Mouse (Mus musculus) ES-Bruce4 (cell line): ENCODE measurements at regions not wholly inside any gene's neighbourhood (a gene's known extent, or its start where the extent isn't known, plus 50 kb on each side); places are given as distances from the start of the nearest gene placed in this dataset.

ENCODE experiments used
- H3K27ac ChIP-seq: 2 replicates; pipeline ENCODE4 v1.5.1; 2012; ENCODE audit warnings: low read length, inconsistent platforms; ENCODE audit not compliant: insufficient read depth
- H3K27me3 ChIP-seq: 2 replicates; pipeline ENCODE4 v1.6.1; 2012; ENCODE audit warnings: mild to moderate bottlenecking, low read length, inconsistent platforms; ENCODE audit not compliant: control insufficient read depth, poor library complexity, insufficient read depth, severe bottlenecking
- H3K36me3 ChIP-seq: 2 replicates; pipeline ENCODE4 v1.6.1; 2012; ENCODE audit warnings: inconsistent platforms, mild to moderate bottlenecking, low read length, moderate library complexity; ENCODE audit not compliant: control insufficient read depth, poor library complexity, insufficient read depth, severe bottlenecking
- H3K4me1 ChIP-seq: one replicate; pipeline ENCODE4 v1.8.1; 2011; ENCODE audit warnings: low read length; ENCODE audit not compliant: control insufficient read depth, insufficient read depth
- H3K4me3 ChIP-seq: 2 replicates; pipeline ENCODE4 v1.5.1; 2011; ENCODE audit warnings: low read depth, mild to moderate bottlenecking, low read length
- H3K9ac ChIP-seq: 2 replicates; pipeline ENCODE4 v1.6.1; 2012; ENCODE audit warnings: low read depth, mild to moderate bottlenecking, inconsistent platforms; ENCODE audit not compliant: poor library complexity, severe bottlenecking
- H3K9me3 ChIP-seq: replicated peaks from 2 replicates; pipeline ENCODE4 v1.6.1; 2012; ENCODE audit warnings: mild to moderate bottlenecking, low read length, inconsistent platforms; ENCODE audit not compliant: control insufficient read depth, poor library complexity, insufficient read depth, severe bottlenecking
- CTCF ChIP-seq: IDR thresholded peaks from one replicate; pipeline ENCODE4 v1.8.1; 2011; ENCODE audit warnings: low read depth, low read length
- EP300 ChIP-seq: IDR thresholded peaks from 2 replicates; pipeline ENCODE4 v1.6.1; 2011; ENCODE audit warnings: low read depth, low read length; ENCODE audit not compliant: insufficient read depth
- POLR2A ChIP-seq: IDR thresholded peaks from one replicate; pipeline ENCODE4 v1.8.1; 2011; ENCODE audit warnings: low read length; ENCODE audit not compliant: insufficient read depth

DNA sequence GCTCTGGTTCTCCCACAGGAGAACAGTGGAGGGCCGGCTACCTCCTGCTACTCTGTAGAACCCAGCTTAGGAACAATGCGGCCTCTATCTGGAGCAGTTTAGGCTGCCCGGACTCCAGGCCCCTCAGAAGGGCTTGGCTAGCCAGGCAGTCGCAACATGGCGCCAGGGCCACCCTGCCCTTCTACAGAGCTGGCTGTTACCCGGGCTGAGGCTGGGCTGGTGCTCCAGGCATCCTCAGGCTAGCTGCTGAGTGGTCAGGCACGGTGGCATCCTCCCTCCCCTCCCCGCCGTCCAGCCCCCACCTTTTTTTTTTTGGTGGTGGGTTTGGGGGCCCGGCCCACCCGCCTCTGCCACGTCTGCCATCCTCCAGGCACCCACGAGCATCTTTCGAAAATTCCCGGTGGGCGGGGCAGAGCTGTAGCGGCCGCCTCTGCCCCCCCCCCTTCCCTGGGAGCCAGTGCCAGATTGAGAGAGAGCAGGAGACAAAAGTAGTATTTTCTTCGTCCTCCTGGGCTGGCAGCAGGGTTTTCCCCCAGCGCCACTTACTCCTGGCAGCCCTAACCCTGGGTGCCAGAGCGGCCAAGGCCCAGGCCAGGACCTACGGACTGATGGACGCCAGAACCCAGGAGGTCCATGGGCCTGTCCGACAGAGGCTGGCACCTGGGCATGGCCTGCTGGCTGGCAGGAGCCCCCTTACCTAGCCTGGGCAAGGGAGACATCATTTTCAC is 55.6 kb upstream of the Ppara start:
- no peak overlapping the region; the same call in 1 of the 2 replicates for H3K4me3 ChIP-seq
- no peaks in the 10 kb centered on the region for H3K27me3 ChIP-seq
- H3K4me1 ChIP-seq = no peaks in the 10 kb centered on the region
- H3K27ac ChIP-seq = no peak overlapping the region
- no peak overlapping the region for H3K9ac ChIP-seq
- H3K36me3 ChIP-seq = no peaks in the 10 kb centered on the region
- H3K9me3 ChIP-seq = no peaks in the 10 kb centered on the region
- no peak for TF ChIP-seq CTCF
- TF ChIP-seq EP300 = no peak
- TF ChIP-seq POLR2A = no peak

DNA sequence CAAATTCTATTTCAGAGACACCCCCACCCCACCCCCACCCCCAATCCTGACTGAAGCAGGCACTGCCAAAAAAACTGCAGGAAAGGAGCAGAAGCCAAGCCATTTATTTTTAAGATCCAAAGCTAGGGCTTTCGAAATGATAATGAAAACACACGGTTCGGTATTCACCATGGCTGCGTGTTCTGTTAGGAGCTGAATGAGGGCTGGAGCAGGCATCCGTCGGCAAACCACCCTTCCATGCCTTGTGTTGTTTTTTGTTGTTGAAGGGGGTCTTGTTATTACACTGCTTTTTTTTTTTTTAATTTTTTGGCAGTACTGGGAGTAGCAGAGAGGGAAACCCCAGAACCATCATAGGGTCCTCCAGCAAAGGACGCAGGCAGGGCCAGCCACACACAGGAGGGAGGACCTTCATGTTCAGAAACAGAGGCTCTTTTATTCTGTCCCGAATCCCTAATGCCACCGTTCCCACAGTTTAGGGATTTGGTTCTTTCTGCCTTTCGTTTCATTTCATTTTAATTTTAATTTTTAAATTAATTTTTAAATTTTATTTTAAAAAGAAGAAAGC is 54.8 kb upstream of the Ppara start:
- no peak for TF ChIP-seq POLR2A
- no peak for TF ChIP-seq EP300
- TF ChIP-seq CTCF = no peak
- H3K27ac ChIP-seq = no peak overlapping the region
- no peaks in the 10 kb centered on the region for H3K27me3 ChIP-seq
- H3K4me3 ChIP-seq = no peak overlapping the region
- H3K36me3 ChIP-seq = no peaks in the 10 kb centered on the region
- no peak overlapping the region for H3K9ac ChIP-seq
- H3K9me3 ChIP-seq = no peaks in the 10 kb centered on the region
- no peaks in the 10 kb centered on the region for H3K4me1 ChIP-seq

- H3K9me3 ChIP-seq = no peaks in the 10 kb centered on the region
- no peak overlapping the region for H3K4me3 ChIP-seq
- H3K9ac ChIP-seq = no peak overlapping the region
- H3K27ac ChIP-seq = no peak overlapping the region
- H3K36me3 ChIP-seq = no peaks in the 10 kb centered on the region
- no peaks in the 10 kb centered on the region for H3K4me1 ChIP-seq
- H3K27me3 ChIP-seq = no peaks in the 10 kb centered on the region
- TF ChIP-seq CTCF (no peak), EP300 (no peak), POLR2A (no peak)
Measured at GRCm38 (mm10) chr15:85680460-85681224, 54.1 kb upstream of the Ppara start.

- Histone ChIP-seq H3K27me3 (no peaks in the 10 kb centered on the region), H3K4me1 (no peaks in the 10 kb centered on the region), H3K9ac (no peak overlapping the region), H3K36me3 (no peaks in the 10 kb centered on the region), H3K27ac (no peak overlapping the region), H3K4me3 (no peak overlapping the region), H3K9me3 (no peaks in the 10 kb centered on the region)
- TF ChIP-seq EP300 (no peak), CTCF (no peak), POLR2A (no peak)
Measured at GRCm38 (mm10) chr15:85682116-85682515, 52.7 kb upstream of the Ppara start.

DNA sequence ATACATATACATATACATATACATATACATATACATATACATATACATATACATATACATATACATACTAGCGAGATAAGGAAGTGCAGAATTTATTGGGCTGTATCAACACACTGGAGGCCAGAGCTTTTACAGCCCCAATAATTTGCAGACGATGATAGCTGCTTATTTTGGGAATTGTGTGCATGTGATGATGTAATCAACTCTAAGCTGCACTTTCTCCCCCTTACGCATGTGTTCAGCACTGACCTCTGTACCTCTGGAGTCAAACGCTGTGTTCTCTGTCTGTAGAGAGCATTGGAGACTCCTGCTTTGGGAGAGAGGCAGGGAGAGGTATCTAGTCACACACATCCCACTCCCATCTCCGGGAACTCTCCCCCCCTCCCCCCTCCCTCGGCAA is 52.0 kb upstream of the Ppara start:
- Histone ChIP-seq H3K27me3 (no peaks in the 10 kb centered on the region), H3K4me3 (no peak overlapping the region), H3K9ac (no peak overlapping the region), H3K36me3 (no peaks in the 10 kb centered on the region), H3K27ac (no peak overlapping the region), H3K4me1 (no peaks in the 10 kb centered on the region), H3K9me3 (no peaks in the 10 kb centered on the region)
- no peak for TF ChIP-seq EP300
- no peak for TF ChIP-seq POLR2A
- TF ChIP-seq CTCF = no peak

DNA sequence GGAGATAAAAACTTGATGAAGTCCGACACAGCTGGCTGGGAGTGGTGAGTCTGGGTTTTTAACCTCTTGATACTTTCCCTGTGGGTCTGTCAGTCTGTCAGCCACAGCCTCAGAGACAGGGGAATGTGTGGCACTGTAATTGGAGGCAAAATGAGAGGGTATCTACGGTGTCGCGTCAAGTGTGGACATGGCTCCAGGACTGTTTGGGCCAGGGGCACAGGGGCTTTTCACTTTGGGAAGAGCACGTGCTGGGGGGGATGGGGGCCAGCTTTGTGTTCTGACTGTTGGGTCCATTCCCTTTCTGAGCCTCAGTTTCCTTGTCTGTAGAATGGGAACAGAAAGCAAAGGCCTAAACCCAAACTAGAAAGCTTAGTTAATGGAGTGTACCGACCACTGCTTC is 51.5 kb upstream of the Ppara start:
- H3K27ac ChIP-seq = no peak overlapping the region
- H3K4me1 ChIP-seq = no peaks in the 10 kb centered on the region
- no peak overlapping the region for H3K9ac ChIP-seq
- no peaks in the 10 kb centered on the region for H3K9me3 ChIP-seq
- H3K36me3 ChIP-seq = no peaks in the 10 kb centered on the region
- no peak overlapping the region for H3K4me3 ChIP-seq
- TF ChIP-seq POLR2A = no peak
- TF ChIP-seq CTCF = no peak
- no peak for TF ChIP-seq EP300
- H3K27me3 ChIP-seq = no peaks in the 10 kb centered on the region
